Mouse (Mus musculus) forebrain, embryonic 15.5 days (tissue): ENCODE measurements at regions not wholly inside any gene's neighbourhood (a gene's known extent, or its start where the extent isn't known, plus 50 kb on each side); places are given as distances from the start of the nearest gene placed in this dataset.
A peak's percentile ranks its signal among the peaks of the same experiment; 100 is the strongest.

ENCODE experiments used
- ATAC-seq: fragments of 200-750 bp; cut with Nextera tagmentation; replicated peaks from 2 replicates; pipeline ENCODE4 v1.8.0; 2017; ENCODE audit warnings: mild to moderate bottlenecking, moderate TSS enrichment, moderate library complexity
- H3K27ac ChIP-seq: fragments of 300-500 bp; sonication (generic); replicated peaks from 2 replicates; pipeline ENCODE4 v1.5.1; 2015; ENCODE audit warnings: mild to moderate bottlenecking, inconsistent platforms
- H3K27me3 ChIP-seq: fragments of 300-500 bp; sonication (generic); 2 replicates; pipeline ENCODE4 v1.6.1; 2015; ENCODE audit warnings: inconsistent platforms
- H3K36me3 ChIP-seq: fragments of 300-500 bp; sonication (generic); 2 replicates; pipeline ENCODE4 v1.6.1; 2015; ENCODE audit warnings: mild to moderate bottlenecking, inconsistent platforms
- H3K4me1 ChIP-seq: fragments of 300-500 bp; sonication (generic); 2 replicates; pipeline ENCODE4 v1.6.1; 2015; ENCODE audit warnings: inconsistent platforms
- H3K4me2 ChIP-seq: fragments of 300-500 bp; sonication (generic); replicated peaks from 2 replicates; pipeline ENCODE4 v1.6.1; 2015; ENCODE audit warnings: mild to moderate bottlenecking, inconsistent platforms
- H3K4me3 ChIP-seq: fragments of 300-500 bp; sonication (generic); 2 replicates; pipeline ENCODE4 v1.5.1; 2015; ENCODE audit warnings: mild to moderate bottlenecking, inconsistent platforms
- H3K9ac ChIP-seq: fragments of 300-500 bp; sonication (generic); replicated peaks from 2 replicates; pipeline ENCODE4 v1.6.1; 2015; ENCODE audit warnings: mild to moderate bottlenecking, inconsistent platforms
- H3K9me3 ChIP-seq: fragments of 300-500 bp; sonication (generic); 2 replicates; pipeline ENCODE4 v1.6.1; 2016; ENCODE audit warnings: inconsistent platforms
- WGBS: fragments of 180-500 bp; shearing (Covaris S2); methylation state at CpG from one replicate; pipeline ENCODE4 v1.1.7; 2015; ENCODE audit warnings: mixed read lengths; 5-methylcytosine and 5-hydroxymethylcytosine counted together

GRCm38 (mm10) chr16:46331336-46331735 lies 167.0 kb downstream of the Nectin3 start:
- WGBS, result 19% methylated on average over 6 of the region's 6 CpGs
- no peak overlapping the region for H3K27ac ChIP-seq
- no peaks in the 10 kb centered on the region for H3K4me1 ChIP-seq
- H3K9ac ChIP-seq, result no peak overlapping the region
- no peak overlapping the region for H3K4me2 ChIP-seq
- no peaks in the 10 kb centered on the region for H3K36me3 ChIP-seq
- no peaks in the 10 kb centered on the region for H3K27me3 ChIP-seq
- no peak overlapping the region for H3K4me3 ChIP-seq
- no peaks in the 10 kb centered on the region for H3K9me3 ChIP-seq
- ATAC-seq, result 0 out of 2 replicates have a peak, but pooled peaks have one; percentile 35

GRCm38 (mm10) chr16:46299079-46299721 lies 144.3 kb upstream of the Gm4737 start:
- Histone ChIP-seq H3K4me1 (peaks cover 5% of the 10 kb centered on the region; the same call in 1 of the 2 replicates), H3K4me3 (no peak overlapping the region), H3K27me3 (no peaks in the 10 kb centered on the region), H3K36me3 (no peaks in the 10 kb centered on the region), H3K4me2 (no peak overlapping the region), H3K27ac (no peak overlapping the region), H3K9ac (no peak overlapping the region), H3K9me3 (no peaks in the 10 kb centered on the region)
- WGBS, result 67% methylated on average over 3 of the region's 3 CpGs
- ATAC-seq, result peak; percentile 58; the same call in 1 of the 2 replicates

- Histone ChIP-seq H3K36me3 (no peaks in the 10 kb centered on the region), H3K9me3 (no peaks in the 10 kb centered on the region), H3K27ac (no peak overlapping the region), H3K4me2 (no peak overlapping the region), H3K27me3 (no peaks in the 10 kb centered on the region), H3K4me3 (no peak overlapping the region), H3K9ac (no peak overlapping the region), H3K4me1 (peaks cover 5% of the 10 kb centered on the region; the same call in 1 of the 2 replicates)
- 73% methylated on average over 2 of the region's 2 CpGs for WGBS
- ATAC-seq, result no peak
Observed at GRCm38 (mm10) chr16:46297192-46297591, 142.3 kb upstream of the Gm4737 start.

- no peak overlapping the region for H3K4me3 ChIP-seq
- H3K27me3 ChIP-seq, result no peaks in the 10 kb centered on the region
- H3K4me1 ChIP-seq, result peaks cover 6% of the 10 kb centered on the region; the same call in 1 of the 2 replicates
- H3K9ac ChIP-seq, result no peak overlapping the region
- H3K27ac ChIP-seq, result 0 out of 2 replicates have a peak overlapping the region, but pooled peaks have one; percentile 19
- no peaks in the 10 kb centered on the region for H3K9me3 ChIP-seq
- ATAC-seq, result peak; percentile 45; the same call in 1 of the 2 replicates
- H3K4me2 ChIP-seq, result no peak overlapping the region
- no peaks in the 10 kb centered on the region for H3K36me3 ChIP-seq
- 35% methylated on average over 2 of the region's 2 CpGs for WGBS
Observed at GRCm38 (mm10) chr16:46296412-46296811, 141.5 kb upstream of the Gm4737 start.

- no peaks in the 10 kb centered on the region for H3K36me3 ChIP-seq
Observed at GRCm38 (mm10) chr16:46293831-46294230, 139.0 kb upstream of the Gm4737 start.

GRCm38 (mm10) chr16:46291067-46291833 lies 136.4 kb upstream of the Gm4737 start:
- ATAC-seq, result no peak
- Histone ChIP-seq H3K27ac (no peak overlapping the region), H3K36me3 (no peaks in the 10 kb centered on the region), H3K9ac (no peak overlapping the region), H3K4me2 (no peak overlapping the region), H3K4me1 (peaks cover 17% of the 10 kb centered on the region; the same call in 1 of the 2 replicates), H3K4me3 (no peak overlapping the region), H3K27me3 (no peaks in the 10 kb centered on the region), H3K9me3 (no peaks in the 10 kb centered on the region)
- 10% methylated on average over 6 of the region's 6 CpGs for WGBS

More at GRCm38 (mm10) chr16:46293831-46294230, 139.0 kb upstream of the Gm4737 start:
- H3K4me3 ChIP-seq, result no peak overlapping the region
- H3K4me2 ChIP-seq, result no peak overlapping the region
- ATAC-seq, result no peak
- H3K27me3 ChIP-seq, result no peaks in the 10 kb centered on the region
- H3K9ac ChIP-seq, result no peak overlapping the region
- WGBS, result 13% methylated on average over 1 of the region's 1 CpGs
- H3K4me1 ChIP-seq, result peaks cover 20% of the 10 kb centered on the region; the same call in 1 of the 2 replicates
- no peaks in the 10 kb centered on the region for H3K9me3 ChIP-seq
- no peak overlapping the region for H3K27ac ChIP-seq

- Histone ChIP-seq H3K27ac (no peak overlapping the region), H3K4me1 (peaks cover 15% of the 10 kb centered on the region; the same call in 1 of the 2 replicates), H3K4me3 (no peak overlapping the region), H3K36me3 (no peaks in the 10 kb centered on the region), H3K27me3 (no peaks in the 10 kb centered on the region), H3K9ac (no peak overlapping the region), H3K9me3 (no peaks in the 10 kb centered on the region), H3K4me2 (no peak overlapping the region)
- peak; percentile 88 for ATAC-seq
- 35% methylated on average over 2 of the region's 2 CpGs for WGBS
Observed at GRCm38 (mm10) chr16:46290199-46290598, 135.3 kb upstream of the Gm4737 start.

- Histone ChIP-seq H3K9me3 (no peaks in the 10 kb centered on the region), H3K27me3 (no peaks in the 10 kb centered on the region), H3K27ac (no peak overlapping the region), H3K36me3 (no peaks in the 10 kb centered on the region), H3K4me1 (no peaks in the 10 kb centered on the region), H3K4me2 (no peak overlapping the region), H3K4me3 (no peak overlapping the region), H3K9ac (no peak overlapping the region)
- no peak for ATAC-seq
- WGBS, result 88% methylated on average over 2 of the region's 2 CpGs
Observed at GRCm38 (mm10) chr16:46267533-46267932, 112.7 kb upstream of the Gm4737 start.

- no peak overlapping the region for H3K9ac ChIP-seq
- H3K27me3 ChIP-seq, result no peaks in the 10 kb centered on the region
- H3K36me3 ChIP-seq, result no peaks in the 10 kb centered on the region
- H3K4me2 ChIP-seq, result no peak overlapping the region
- no peak overlapping the region for H3K4me3 ChIP-seq
- ATAC-seq, result no peak
- no peaks in the 10 kb centered on the region for H3K4me1 ChIP-seq
- H3K9me3 ChIP-seq, result no peaks in the 10 kb centered on the region
- no peak overlapping the region for H3K27ac ChIP-seq
- 77% methylated on average over 4 of the region's 4 CpGs for WGBS
Observed at GRCm38 (mm10) chr16:46251639-46252038, 96.8 kb upstream of the Gm4737 start.

- Histone ChIP-seq H3K9me3 (no peaks in the 10 kb centered on the region), H3K9ac (no peak overlapping the region), H3K4me2 (no peak overlapping the region), H3K4me1 (no peaks in the 10 kb centered on the region), H3K27me3 (no peaks in the 10 kb centered on the region), H3K27ac (no peak overlapping the region), H3K4me3 (no peak overlapping the region), H3K36me3 (no peaks in the 10 kb centered on the region)
- WGBS, result 36% methylated on average over 3 of the region's 3 CpGs
- ATAC-seq, result no peak
Observed at GRCm38 (mm10) chr16:46250943-46251342, 96.1 kb upstream of the Gm4737 start.

GRCm38 (mm10) chr16:46245598-46245997 lies 90.7 kb upstream of the Gm4737 start:
- H3K27ac ChIP-seq, result no peak overlapping the region
- no peak overlapping the region for H3K4me2 ChIP-seq
- no peaks in the 10 kb centered on the region for H3K36me3 ChIP-seq
- no peak for ATAC-seq
- no peaks in the 10 kb centered on the region for H3K4me1 ChIP-seq
- no peaks in the 10 kb centered on the region for H3K27me3 ChIP-seq
- H3K4me3 ChIP-seq, result no peak overlapping the region
- 78% methylated on average over 5 of the region's 5 CpGs for WGBS
- no peaks in the 10 kb centered on the region for H3K9me3 ChIP-seq
- no peak overlapping the region for H3K9ac ChIP-seq

GRCm38 (mm10) chr16:46228744-46229143 lies 73.9 kb upstream of the Gm4737 start:
- no peak overlapping the region for H3K9ac ChIP-seq
- H3K4me3 ChIP-seq, result no peak overlapping the region
- no peaks in the 10 kb centered on the region for H3K36me3 ChIP-seq
- no peaks in the 10 kb centered on the region for H3K27me3 ChIP-seq
- WGBS, result 70% methylated on average over 3 of the region's 3 CpGs
- H3K9me3 ChIP-seq, result no peaks in the 10 kb centered on the region
- H3K27ac ChIP-seq, result no peak overlapping the region
- no peak overlapping the region for H3K4me2 ChIP-seq
- ATAC-seq, result peak; percentile 60
- H3K4me1 ChIP-seq, result no peaks in the 10 kb centered on the region
